Mouse (Mus musculus) retina, embryonic 14.5 days (tissue): ENCODE measurements at regions not wholly inside any gene's neighbourhood (a gene's known extent, or its start where the extent isn't known, plus 50 kb on each side); places are given as distances from the start of the nearest gene placed in this dataset.

ENCODE experiments used
- DNase-seq: peaks from one replicate; pipeline ENCODE4 v3.0.0-alpha.2; 2015; ENCODE audit warnings: low spot score

DNA sequence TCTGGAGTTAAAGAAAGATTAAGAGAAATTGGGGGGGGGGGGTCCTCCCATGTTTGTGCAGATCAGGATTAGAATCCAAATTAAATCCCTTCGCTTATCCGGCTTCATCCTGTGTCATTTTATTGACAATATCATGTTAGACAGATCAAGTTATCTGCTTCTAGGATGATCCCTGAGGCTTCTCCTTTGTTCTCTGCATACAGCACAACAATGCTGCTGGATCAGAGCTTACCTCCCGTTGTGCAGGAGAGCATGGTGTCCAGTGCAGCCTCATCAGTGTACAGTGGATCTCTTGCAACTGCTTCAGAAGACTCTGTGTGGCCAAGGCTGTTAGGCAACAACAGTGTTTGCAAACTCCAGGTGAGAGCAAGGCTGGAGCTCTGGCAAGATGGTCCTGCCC lies 344.7 kb downstream of the Ice1 start:
- DNase-seq = peak; percentile 12

- DNase-seq = peak; percentile 28
These were observed 333.4 kb downstream of the Ice1 start for GRCm38 (mm10) chr13:70303953-70304525.

DNA sequence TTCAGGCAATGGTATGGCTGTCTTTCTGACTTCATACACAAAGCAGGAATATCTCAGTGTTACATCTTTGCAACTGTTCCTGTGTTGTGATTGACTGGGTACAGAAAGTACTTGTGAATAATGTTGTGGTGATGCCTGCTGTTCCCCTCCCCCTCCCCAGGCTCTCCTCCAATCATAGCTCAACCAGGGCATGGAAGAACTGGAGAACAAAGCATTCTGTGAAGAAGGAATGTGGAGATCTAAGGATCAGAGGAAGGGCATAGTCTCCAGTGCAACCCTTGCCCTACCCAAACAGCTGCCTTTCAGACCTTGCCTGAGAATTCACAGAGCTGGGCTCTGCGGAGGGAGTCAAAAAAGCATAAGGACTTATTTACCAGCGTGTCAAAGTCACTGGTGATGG lies 326.9 kb downstream of the Ice1 start:
- DNase-seq = no peak

DNA sequence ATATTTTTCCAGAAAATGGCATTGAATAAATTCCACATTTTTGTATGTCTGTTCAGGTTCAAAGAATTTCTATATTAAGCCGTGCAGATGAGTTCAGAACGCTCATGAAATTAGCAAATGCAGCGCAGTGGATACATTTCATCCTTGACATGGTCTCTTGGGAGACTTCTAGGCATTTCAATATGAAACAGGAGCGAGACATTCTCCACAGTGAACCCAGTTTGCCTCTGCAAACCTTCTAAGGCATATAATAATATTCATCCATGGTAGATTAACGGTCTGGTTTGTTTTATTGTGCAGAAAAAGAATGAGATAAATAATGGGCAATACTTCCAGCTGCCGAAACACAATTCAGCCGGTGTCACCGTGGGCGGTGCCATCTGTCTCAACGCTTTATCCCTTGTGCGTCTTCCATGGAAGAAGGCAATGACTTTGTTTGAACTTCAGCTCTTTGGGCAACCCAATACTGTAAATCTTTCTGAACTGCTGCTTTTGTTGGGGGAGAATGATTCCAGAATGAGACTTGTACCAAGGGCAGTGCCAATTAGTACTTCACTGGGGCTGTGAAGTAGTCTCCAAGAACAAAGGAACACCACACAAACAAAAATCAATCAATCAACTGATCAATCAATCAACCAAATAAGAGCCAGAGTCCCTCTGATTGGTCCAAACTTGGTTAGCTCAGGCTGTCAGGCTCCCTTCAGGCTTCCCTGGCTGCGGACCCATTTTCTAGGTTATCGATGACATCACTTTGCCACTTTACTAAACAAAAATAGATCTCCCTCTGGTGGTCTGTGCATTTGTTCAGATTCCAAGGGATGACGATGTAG lies 326.0 kb downstream of the Ice1 start:
- no peak for DNase-seq

GRCm38 (mm10) chr13:70313205-70313604 lies 324.2 kb downstream of the Ice1 start:
- no peak for DNase-seq

- no peak for DNase-seq
These were observed 313.9 kb downstream of the Ice1 start for GRCm38 (mm10) chr13:70323537-70323936.

DNA sequence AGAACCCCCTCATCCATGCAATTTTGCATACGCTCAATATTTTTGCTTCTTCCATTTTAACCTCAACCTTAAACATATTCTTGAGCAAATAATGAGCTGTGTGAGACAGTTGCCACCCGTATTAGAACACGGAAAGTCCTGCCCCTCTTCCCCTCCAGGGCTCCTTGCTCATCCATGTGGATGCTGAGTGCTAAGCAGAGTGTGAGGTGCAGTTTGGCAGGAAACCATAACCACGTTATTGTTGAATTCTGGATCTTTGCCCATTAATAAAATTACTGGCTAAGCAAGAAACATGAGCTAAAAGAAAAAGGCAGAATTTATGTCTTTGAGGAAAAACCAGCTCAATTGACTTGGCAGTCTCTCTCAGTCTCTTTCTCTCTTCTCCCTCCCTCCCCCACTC lies 301.4 kb downstream of the Ice1 start:
- DNase-seq = no peak

DNA sequence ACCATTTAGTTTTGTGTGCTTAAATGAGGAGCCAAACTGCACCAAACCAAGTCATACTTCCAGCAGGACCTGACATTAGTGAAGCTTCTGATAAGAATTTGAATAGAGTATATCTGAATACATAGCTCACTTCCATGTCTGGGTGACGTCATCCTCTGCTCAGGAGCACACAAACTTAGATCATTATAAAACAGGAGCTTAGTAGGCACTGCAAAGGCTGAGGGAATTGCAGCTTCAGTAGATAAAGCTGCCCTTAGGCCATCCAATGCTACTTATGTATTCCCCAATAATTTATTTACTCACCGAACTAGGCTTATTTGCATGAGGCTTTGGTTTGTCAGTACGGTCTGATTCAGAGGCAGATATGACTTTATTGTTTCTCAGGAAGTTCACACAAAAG lies 297.0 kb downstream of the Ice1 start:
- DNase-seq = no peak

DNA sequence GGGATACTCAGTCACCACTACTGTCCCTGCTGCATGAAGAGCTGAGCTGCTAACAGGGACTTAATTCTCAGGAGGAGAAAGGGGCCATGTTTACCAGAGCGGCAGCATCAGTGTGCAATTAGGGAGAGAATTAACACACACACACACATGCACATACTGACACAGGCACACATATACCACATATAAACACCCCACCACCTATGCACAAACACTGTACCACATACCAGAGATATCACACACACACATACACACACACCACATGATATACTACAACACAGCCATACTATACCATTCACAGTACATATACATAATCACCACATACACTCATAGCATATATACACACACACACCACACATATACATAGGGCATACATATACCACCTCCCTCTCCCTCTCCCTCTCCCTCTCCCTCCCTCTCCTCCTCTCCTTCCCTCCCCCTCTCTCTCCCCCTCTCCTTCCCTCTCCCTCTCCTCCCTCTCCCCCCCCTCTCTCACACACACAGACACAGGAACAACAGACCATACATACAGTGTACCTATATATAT lies 294.2 kb downstream of the Ice1 start:
- no peak for DNase-seq

- DNase-seq = peak; percentile 34
These were observed 293.5 kb downstream of the Ice1 start for GRCm38 (mm10) chr13:70343911-70344310.

- peak; percentile 20 for DNase-seq
These were observed 293.1 kb downstream of the Ice1 start for GRCm38 (mm10) chr13:70344311-70344710.

DNA sequence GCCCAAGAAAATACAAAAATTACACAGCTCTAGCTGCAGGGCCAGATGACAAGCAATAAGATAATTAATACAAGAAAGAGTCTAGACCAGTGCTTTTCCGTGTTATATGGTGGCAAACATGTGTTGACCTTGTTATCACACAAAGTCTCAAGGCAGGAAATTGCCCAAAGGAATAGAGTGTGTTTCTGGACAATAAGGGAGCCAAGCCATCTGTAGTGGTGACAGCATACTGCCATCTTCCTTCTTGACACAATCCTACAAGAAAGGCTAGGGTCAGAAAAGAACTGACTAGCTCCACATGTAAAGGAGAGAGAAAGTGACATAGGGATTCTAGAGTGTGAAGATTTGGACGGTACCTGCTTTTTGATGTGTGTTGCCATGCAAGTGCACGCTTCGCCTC lies 289.0 kb downstream of the Ice1 start:
- no peak for DNase-seq

GRCm38 (mm10) chr13:70348965-70349364 lies 288.5 kb downstream of the Ice1 start:
- DNase-seq = no peak

DNA sequence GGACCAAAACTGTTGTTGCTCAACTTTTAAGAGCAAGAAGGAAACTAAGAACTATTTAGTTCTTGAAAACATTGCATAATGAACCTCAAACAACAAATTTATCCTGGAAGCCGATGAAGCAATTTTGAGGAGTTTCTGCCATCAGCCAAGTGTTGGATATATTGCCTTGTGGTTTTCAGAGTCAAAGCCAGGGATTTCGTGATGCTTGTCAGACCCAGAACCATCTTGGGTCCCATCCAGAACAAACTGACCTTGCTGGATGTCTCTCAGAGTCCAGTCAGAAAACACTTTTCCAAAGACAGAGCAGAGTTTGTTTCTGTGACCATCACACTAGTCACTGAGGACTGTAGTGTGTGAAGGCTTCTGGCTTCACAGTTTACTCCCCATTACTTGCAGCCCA lies 267.8 kb downstream of the Ice1 start:
- DNase-seq = no peak

DNA sequence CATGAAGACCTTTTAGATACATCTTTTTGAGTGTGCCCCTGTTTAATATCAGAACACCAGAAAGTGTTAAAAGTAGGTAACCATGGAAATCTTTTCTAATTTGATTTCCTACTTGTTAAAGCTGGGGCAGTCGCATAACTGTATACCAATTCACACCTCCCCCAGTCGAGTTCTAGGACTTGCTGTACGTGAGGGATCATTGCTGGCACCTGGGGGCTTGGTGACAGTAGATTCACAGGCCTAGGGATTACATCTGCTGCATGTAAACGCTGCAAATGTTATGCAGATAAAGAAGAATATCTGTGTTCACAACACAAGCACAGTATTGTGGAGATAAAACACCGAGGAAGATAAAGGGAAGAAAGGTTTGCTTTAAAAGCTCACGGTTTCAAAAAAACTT lies 256.7 kb downstream of the Ice1 start:
- no peak for DNase-seq

DNA sequence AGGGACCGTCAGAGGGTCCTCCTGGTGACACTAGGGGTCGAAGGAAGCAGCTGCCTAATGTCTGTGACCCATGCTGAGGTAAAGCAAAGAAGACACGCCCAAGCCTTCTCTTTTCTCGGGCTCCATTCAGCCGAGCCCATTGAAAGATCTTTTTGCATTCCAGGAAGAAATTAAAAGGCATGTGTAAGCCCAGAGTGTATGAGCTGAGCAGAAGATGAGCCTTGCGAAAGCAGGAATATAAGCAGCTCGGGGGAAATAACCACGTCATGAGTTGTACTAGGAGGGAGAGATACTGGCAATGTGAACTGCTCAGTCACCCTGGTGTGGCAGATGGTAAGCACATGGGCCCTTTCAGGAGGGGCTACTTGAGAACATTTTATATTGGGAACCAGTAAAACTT lies 252.1 kb downstream of the Ice1 start:
- no peak for DNase-seq

- no peak for DNase-seq
These were observed 224.6 kb downstream of the Ice1 start for GRCm38 (mm10) chr13:70412788-70413187.

DNA sequence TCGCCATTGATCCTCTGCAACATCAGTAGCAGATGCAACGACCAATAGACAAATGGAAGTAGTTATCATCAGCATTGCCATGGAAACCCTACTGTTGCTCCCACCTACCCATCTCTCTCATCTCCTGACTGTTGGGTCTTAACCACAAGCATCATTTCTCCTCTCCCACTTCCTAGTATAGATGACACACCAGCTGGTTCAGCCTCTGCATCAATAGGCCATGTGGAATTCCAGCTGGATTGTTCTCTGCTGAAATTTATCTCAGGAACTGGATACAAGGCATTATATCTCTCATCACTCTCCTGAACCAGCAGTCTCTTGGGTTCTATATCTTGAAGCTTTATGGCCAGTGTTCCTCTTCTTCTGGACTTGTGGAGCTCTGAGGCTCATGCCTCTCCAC lies 219.3 kb downstream of the Ice1 start:
- no peak for DNase-seq

GRCm38 (mm10) chr13:70439419-70439818 lies 198.0 kb downstream of the Ice1 start:
- no peak for DNase-seq

DNA sequence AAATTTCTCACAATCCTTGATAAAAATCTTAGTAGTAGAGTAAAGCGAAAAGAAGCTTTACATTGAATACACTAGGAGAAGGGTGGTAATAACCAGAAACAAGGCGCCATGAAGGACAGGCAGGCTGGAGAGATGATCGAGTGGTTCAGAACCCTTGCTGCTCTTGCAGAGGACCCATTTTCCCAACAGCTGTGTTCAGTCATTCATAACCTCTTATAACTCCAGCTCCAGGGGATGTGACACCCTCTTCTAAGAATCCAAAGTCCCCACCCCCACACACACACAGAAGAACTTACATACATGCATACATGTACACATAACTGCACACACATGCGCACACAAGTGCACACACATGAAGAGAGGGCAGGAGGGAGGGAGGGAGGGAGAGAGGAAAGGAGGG lies 190.5 kb downstream of the Ice1 start:
- no peak for DNase-seq

GRCm38 (mm10) chr13:70454592-70455390 lies 182.6 kb downstream of the Ice1 start:
- DNase-seq = no peak

- DNase-seq = no peak
These were observed 179.0 kb downstream of the Ice1 start for GRCm38 (mm10) chr13:70458406-70458805.

DNA sequence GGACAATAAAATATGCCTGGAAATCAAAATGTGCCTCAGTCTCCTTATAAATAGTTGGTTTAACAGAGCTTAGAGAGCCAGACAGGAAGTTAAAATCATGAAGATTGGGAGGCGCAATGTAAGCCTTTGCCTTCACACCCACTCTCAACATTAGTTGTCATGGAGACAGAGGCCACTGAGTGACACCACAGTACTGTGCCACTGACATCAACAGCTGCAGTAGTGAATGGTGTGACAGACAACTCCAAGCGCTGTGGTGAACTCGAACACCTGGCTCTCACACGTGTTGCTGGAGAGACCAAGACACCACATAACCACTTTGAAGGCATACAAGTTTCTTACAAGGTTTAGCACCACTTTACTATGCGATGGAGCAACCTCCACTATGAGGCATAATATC lies 172.4 kb downstream of the Ice1 start:
- DNase-seq = no peak
